Mouse (Mus musculus) forebrain, embryonic 11.5 days (tissue): ENCODE measurements at regions not wholly inside any gene's neighbourhood (a gene's known extent, or its start where the extent isn't known, plus 50 kb on each side); places are given as distances from the start of the nearest gene placed in this dataset.

Experiments used
- ATAC-seq: fragments of 200-750 bp; cut with Nextera tagmentation; replicated peaks from 2 replicates; pipeline ENCODE4 v1.8.0; 2017; ENCODE audit warnings: moderate TSS enrichment; ENCODE audit not compliant: low FRiP score
- DNase-seq: peaks from one replicate; pipeline ENCODE4 v3.0.0-alpha.2; 2017; ENCODE audit warnings: low spot score
- H3K27ac ChIP-seq: fragments of 300-500 bp; sonication (generic); 2 replicates; pipeline ENCODE4 v1.5.1; 2014; ENCODE audit warnings: low read depth, low read length
- H3K27me3 ChIP-seq: fragments of 300-500 bp; sonication (generic); 2 replicates; pipeline ENCODE4 v1.6.1; 2014; ENCODE audit warnings: mild to moderate bottlenecking, low read length, mixed read lengths; ENCODE audit not compliant: control insufficient read depth, insufficient read depth
- H3K36me3 ChIP-seq: fragments of 300-500 bp; sonication (generic); 2 replicates; pipeline ENCODE4 v1.6.1; 2014; ENCODE audit warnings: mild to moderate bottlenecking, low read length, moderate library complexity, mixed read lengths; ENCODE audit not compliant: control insufficient read depth, insufficient read depth
- H3K4me1 ChIP-seq: fragments of 300-500 bp; sonication (generic); replicated peaks from 2 replicates; pipeline ENCODE4 v1.6.1; 2014; ENCODE audit warnings: low read length, mixed read lengths; ENCODE audit not compliant: control insufficient read depth, insufficient read depth
- H3K4me2 ChIP-seq: fragments of 300-500 bp; sonication (generic); 2 replicates; pipeline ENCODE4 v1.6.1; 2014; ENCODE audit warnings: low read depth, mild to moderate bottlenecking, low read length, moderate library complexity, mixed read lengths; ENCODE audit not compliant: severe bottlenecking
- H3K4me3 ChIP-seq: fragments of 300-500 bp; sonication (generic); 2 replicates; pipeline ENCODE4 v1.5.1; 2014; ENCODE audit warnings: low read depth, low read length
- H3K9ac ChIP-seq: fragments of 300-500 bp; sonication (generic); 2 replicates; pipeline ENCODE4 v1.6.1; 2014; ENCODE audit warnings: low read length
- H3K9me3 ChIP-seq: fragments of 300-500 bp; sonication (generic); 2 replicates; pipeline ENCODE4 v1.6.1; 2016; ENCODE audit warnings: low read length, mixed read lengths; ENCODE audit not compliant: control insufficient read depth
- WGBS: fragments of 180-500 bp; shearing (Covaris S2); extraction: QIAGEN DNeasy Blood & Tissue Kit; methylation state at CpG from one replicate; pipeline ENCODE4 v1.1.7; 2014; 5-methylcytosine and 5-hydroxymethylcytosine counted together

GRCm38 (mm10) chr9:41509597-41509996 lies 348.1 kb upstream of the Ubash3b start:
- H3K4me1 ChIP-seq: no peaks in the 10 kb centered on the region
- WGBS: 85% methylated on average over 2 of the region's 2 CpGs
- ATAC-seq: no peak
- no peak overlapping the region for H3K27ac ChIP-seq
- H3K4me3 ChIP-seq: no peak overlapping the region
- no peaks in the 10 kb centered on the region for H3K27me3 ChIP-seq
- no peak for DNase-seq
- H3K36me3 ChIP-seq: no peaks in the 10 kb centered on the region
- no peak overlapping the region for H3K4me2 ChIP-seq
- H3K9me3 ChIP-seq: no peaks in the 10 kb centered on the region
- no peak overlapping the region for H3K9ac ChIP-seq

- ATAC-seq (no peak), DNase-seq (no peak)
- H3K36me3 ChIP-seq: no peaks in the 10 kb centered on the region
- H3K4me3 ChIP-seq: no peak overlapping the region
- H3K9ac ChIP-seq: no peak overlapping the region
- WGBS: 95% methylated on average over 5 of the region's 5 CpGs
- no peaks in the 10 kb centered on the region for H3K27me3 ChIP-seq
- H3K9me3 ChIP-seq: no peaks in the 10 kb centered on the region
- H3K27ac ChIP-seq: no peak overlapping the region
- H3K4me1 ChIP-seq: no peaks in the 10 kb centered on the region
- H3K4me2 ChIP-seq: no peak overlapping the region
Observed at GRCm38 (mm10) chr9:41508746-41509145, 347.2 kb upstream of the Ubash3b start.

GRCm38 (mm10) chr9:41498326-41498725 lies 336.8 kb upstream of the Ubash3b start:
- no peak overlapping the region for H3K4me3 ChIP-seq
- no peak for ATAC-seq
- H3K4me2 ChIP-seq: no peak overlapping the region
- no peaks in the 10 kb centered on the region for H3K4me1 ChIP-seq
- no peaks in the 10 kb centered on the region for H3K27me3 ChIP-seq
- no peak for DNase-seq
- H3K9ac ChIP-seq: no peak overlapping the region
- H3K27ac ChIP-seq: no peak overlapping the region
- WGBS: 88% methylated on average over 5 of the region's 5 CpGs
- no peaks in the 10 kb centered on the region for H3K9me3 ChIP-seq
- H3K36me3 ChIP-seq: no peaks in the 10 kb centered on the region

GRCm38 (mm10) chr9:41490112-41490511 lies 328.6 kb upstream of the Ubash3b start:
- Histone ChIP-seq H3K9ac (no peak overlapping the region), H3K9me3 (no peaks in the 10 kb centered on the region), H3K4me2 (no peak overlapping the region), H3K4me1 (no peaks in the 10 kb centered on the region), H3K4me3 (no peak overlapping the region), H3K36me3 (no peaks in the 10 kb centered on the region), H3K27me3 (no peaks in the 10 kb centered on the region), H3K27ac (no peak overlapping the region)
- ATAC-seq: no peak
- no peak for DNase-seq
- WGBS: 89% methylated on average over 3 of the region's 3 CpGs

- WGBS: 87% methylated on average over 2 of the region's 2 CpGs
- H3K4me2 ChIP-seq: no peak overlapping the region
- ATAC-seq: no peak
- no peak for DNase-seq
- no peak overlapping the region for H3K27ac ChIP-seq
- no peak overlapping the region for H3K4me3 ChIP-seq
- H3K9ac ChIP-seq: no peak overlapping the region
- no peaks in the 10 kb centered on the region for H3K36me3 ChIP-seq
- H3K27me3 ChIP-seq: no peaks in the 10 kb centered on the region
- H3K9me3 ChIP-seq: no peaks in the 10 kb centered on the region
- H3K4me1 ChIP-seq: no peaks in the 10 kb centered on the region
Observed at GRCm38 (mm10) chr9:41488046-41488445, 326.5 kb upstream of the Ubash3b start.

GRCm38 (mm10) chr9:41483218-41483617 lies 321.7 kb upstream of the Ubash3b start:
- H3K9ac ChIP-seq: no peak overlapping the region
- H3K27me3 ChIP-seq: no peaks in the 10 kb centered on the region
- no peaks in the 10 kb centered on the region for H3K36me3 ChIP-seq
- no peak overlapping the region for H3K4me3 ChIP-seq
- no peaks in the 10 kb centered on the region for H3K4me1 ChIP-seq
- ATAC-seq: no peak
- H3K9me3 ChIP-seq: no peaks in the 10 kb centered on the region
- WGBS: 87% methylated on average over 3 of the region's 3 CpGs
- no peak overlapping the region for H3K4me2 ChIP-seq
- no peak overlapping the region for H3K27ac ChIP-seq
- DNase-seq: no peak

- Histone ChIP-seq H3K4me3 (no peak overlapping the region), H3K27me3 (no peaks in the 10 kb centered on the region), H3K36me3 (no peaks in the 10 kb centered on the region), H3K4me2 (no peak overlapping the region), H3K9ac (no peak overlapping the region), H3K9me3 (no peaks in the 10 kb centered on the region), H3K27ac (no peak overlapping the region), H3K4me1 (no peaks in the 10 kb centered on the region)
- 93% methylated on average over 6 of the region's 6 CpGs for WGBS
- no peak for DNase-seq
- ATAC-seq: no peak
Observed at GRCm38 (mm10) chr9:41481611-41482266, 320.2 kb upstream of the Ubash3b start.

- H3K4me2 ChIP-seq: no peak overlapping the region
- no peak for ATAC-seq
- no peaks in the 10 kb centered on the region for H3K9me3 ChIP-seq
Observed at GRCm38 (mm10) chr9:41479854-41480749, 318.6 kb upstream of the Ubash3b start.

More at GRCm38 (mm10) chr9:41479854-41480749, 318.6 kb upstream of the Ubash3b start:
- Histone ChIP-seq H3K36me3 (no peaks in the 10 kb centered on the region), H3K4me3 (no peak overlapping the region), H3K9ac (no peak overlapping the region), H3K27ac (no peak overlapping the region), H3K27me3 (no peaks in the 10 kb centered on the region), H3K4me1 (no peaks in the 10 kb centered on the region)
- WGBS: 90% methylated on average over 13 of the region's 13 CpGs
- no peak for DNase-seq
